Mouse (Mus musculus) bone marrow macrophage, adult 2 months (primary cell): ENCODE data around the gene Hoxc6.

Experiments used
- CTCF ChIP-seq: IDR thresholded peaks from 2 replicates; pipeline ENCODE4 v1.5.1; 2012; ENCODE audit warnings: low read depth, mild to moderate bottlenecking, low read length, moderate library complexity
- POLR2A ChIP-seq: IDR thresholded peaks from 2 replicates; pipeline ENCODE4 v1.6.1; 2012; ENCODE audit warnings: mild to moderate bottlenecking, low read depth, low read length, borderline replicate concordance

GRCm38 (mm10) chr15:102962492-102962891 lies 35.6 kb upstream of the Hoxc6 start:
- TF ChIP-seq CTCF = no peak
- no peak for TF ChIP-seq POLR2A
